Mouse (Mus musculus): ENCODE measurements at regions not wholly inside any gene's neighbourhood (a gene's known extent, or its start where the extent isn't known, plus 50 kb on each side); places are given as distances from the start of the nearest gene placed in this dataset.
A peak's percentile ranks its signal among the peaks of the same experiment; 100 is the strongest.

- TF ChIP-seq CTCF (IDR thresholded peaks at IDR 0.05; ENCODE audit: control insufficient read depth, insufficient read depth, low read length) (no peak), POLR2A (IDR thresholded peaks at IDR 0.05; ENCODE audit: borderline replicate concordance, control insufficient read depth, low read depth, low read length) (no peak)
- Histone ChIP-seq H3K4me1 (ENCODE audit: control insufficient read depth, insufficient read depth, low read length) (no peaks in the 10 kb centered on the region), H3K4me3 (replicated peaks; ENCODE audit: control insufficient read depth, low read depth, low read length) (no peak overlapping the region), H3K27ac (ENCODE audit: control insufficient read depth, insufficient read depth, low read depth, low read length, poor library complexity) (no peak overlapping the region)
- WGBS = 74% methylated on average over 15 of the region's 15 CpGs
These were observed 99.3 kb upstream of the Gm34302 start for GRCm38 (mm10) chr3:63582717-63583696.

DNA sequence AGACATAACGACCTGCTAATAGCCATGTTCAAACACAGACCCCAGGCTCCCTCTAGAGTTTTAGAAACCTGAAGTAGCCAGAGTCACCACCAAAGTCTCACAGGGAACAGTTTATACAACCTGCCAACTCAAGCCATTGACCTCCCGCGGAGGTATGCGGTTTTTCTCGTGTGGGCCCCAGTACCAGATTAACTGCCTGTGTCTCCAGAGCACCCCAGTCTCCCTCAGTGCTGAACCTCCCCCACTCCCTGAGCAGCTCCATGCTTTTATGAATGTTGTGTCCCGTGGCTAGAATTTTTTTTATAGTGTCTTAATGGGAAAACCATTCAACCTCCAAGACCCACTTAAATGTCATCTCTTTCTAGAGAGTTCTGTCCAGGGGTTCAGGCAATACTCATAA, 98.5 kb upstream of the Gm34302 start:
- H3K4me1 ChIP-seq (ENCODE audit: control insufficient read depth, insufficient read depth, low read length) = no peaks in the 10 kb centered on the region
- H3K27ac ChIP-seq (ENCODE audit: control insufficient read depth, insufficient read depth, low read depth, low read length, poor library complexity) = no peak overlapping the region
- TF ChIP-seq POLR2A (IDR thresholded peaks at IDR 0.05; ENCODE audit: borderline replicate concordance, control insufficient read depth, low read depth, low read length) (no peak), CTCF (IDR thresholded peaks at IDR 0.05; ENCODE audit: control insufficient read depth, insufficient read depth, low read length) (no peak)
- no peak overlapping the region for H3K4me3 ChIP-seq (replicated peaks; ENCODE audit: control insufficient read depth, low read depth, low read length)
- 59% methylated on average over 6 of the region's 6 CpGs for WGBS

DNA sequence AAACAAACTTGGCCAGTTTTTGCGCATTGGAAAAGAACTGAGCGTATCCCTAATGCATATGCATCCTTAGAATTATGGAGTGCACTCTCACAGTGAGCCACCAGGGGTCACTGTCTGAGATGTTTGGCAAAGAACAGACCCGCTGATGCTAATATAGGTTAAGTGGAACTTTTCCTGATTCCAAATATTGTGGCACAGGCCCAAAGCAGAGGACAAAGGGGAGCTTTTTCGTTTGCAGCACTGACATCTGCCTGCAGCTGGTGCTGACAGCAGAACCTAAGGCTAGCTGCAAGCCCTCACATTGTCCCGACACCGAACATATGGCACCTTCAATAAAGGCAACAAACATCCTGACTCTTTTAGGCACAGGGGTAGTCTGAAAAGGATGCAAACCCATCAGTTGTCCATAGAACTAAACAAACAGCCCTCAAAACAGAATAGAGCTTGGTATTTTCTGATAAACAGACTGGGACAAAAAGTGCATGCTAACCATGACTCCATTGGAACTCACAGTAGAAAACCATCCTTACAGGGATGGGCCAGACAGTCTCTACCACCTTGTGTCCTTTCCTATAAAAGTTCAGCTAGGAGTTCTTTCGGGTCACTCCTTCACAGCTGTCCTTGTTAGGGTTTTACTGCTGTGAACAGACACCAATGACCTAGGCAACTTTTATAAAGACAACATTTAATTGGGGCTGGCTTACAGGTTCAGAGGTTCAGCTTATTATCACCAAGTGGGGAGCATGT, 87.1 kb upstream of the Gm34302 start:
- Histone ChIP-seq H3K27ac (ENCODE audit: control insufficient read depth, insufficient read depth, low read depth, low read length, poor library complexity) (no peak overlapping the region), H3K4me3 (replicated peaks; ENCODE audit: control insufficient read depth, low read depth, low read length) (no peak overlapping the region), H3K4me1 (ENCODE audit: control insufficient read depth, insufficient read depth, low read length) (no peaks in the 10 kb centered on the region)
- 42% methylated on average over 7 of the region's 7 CpGs for WGBS
- TF ChIP-seq CTCF (IDR thresholded peaks at IDR 0.05; ENCODE audit: control insufficient read depth, insufficient read depth, low read length) = peak; percentile 22; the same call in 1 of the 2 replicates
- TF ChIP-seq POLR2A (IDR thresholded peaks at IDR 0.05; ENCODE audit: borderline replicate concordance, control insufficient read depth, low read depth, low read length) = no peak

DNA sequence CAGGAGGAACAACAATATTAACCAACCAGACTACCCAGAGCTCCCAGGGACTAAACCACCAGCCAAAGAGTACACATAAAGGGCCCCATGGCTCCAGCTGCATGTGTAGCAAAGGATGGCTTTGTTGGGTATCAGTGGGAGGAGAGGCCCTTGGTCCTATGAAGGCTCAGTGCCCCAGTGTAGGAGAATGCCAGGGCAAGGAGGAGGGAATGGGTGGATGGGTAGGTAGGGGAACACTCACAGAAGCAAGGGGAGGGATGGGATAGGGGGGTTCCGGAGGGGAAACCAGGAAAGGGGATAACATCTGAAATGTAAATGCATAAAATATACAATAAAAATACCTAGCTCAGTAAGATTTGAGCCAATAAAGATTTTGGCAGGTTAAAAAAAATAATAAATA, 86.4 kb upstream of the Gm34302 start:
- no peak for TF ChIP-seq CTCF (IDR thresholded peaks at IDR 0.05; ENCODE audit: control insufficient read depth, insufficient read depth, low read length)
- no peak for TF ChIP-seq POLR2A (IDR thresholded peaks at IDR 0.05; ENCODE audit: borderline replicate concordance, control insufficient read depth, low read depth, low read length)
- WGBS = 95% methylated on average over 1 of the region's 1 CpGs
- no peaks in the 10 kb centered on the region for H3K4me1 ChIP-seq (ENCODE audit: control insufficient read depth, insufficient read depth, low read length)
- H3K4me3 ChIP-seq (replicated peaks; ENCODE audit: control insufficient read depth, low read depth, low read length) = no peak overlapping the region
- H3K27ac ChIP-seq (ENCODE audit: control insufficient read depth, insufficient read depth, low read depth, low read length, poor library complexity) = no peak overlapping the region

GRCm38 (mm10) chr3:63569004-63569596, 85.4 kb upstream of the Gm34302 start:
- no peaks in the 10 kb centered on the region for H3K4me1 ChIP-seq (ENCODE audit: control insufficient read depth, insufficient read depth, low read length)
- no peak overlapping the region for H3K4me3 ChIP-seq (replicated peaks; ENCODE audit: control insufficient read depth, low read depth, low read length)
- H3K27ac ChIP-seq (ENCODE audit: control insufficient read depth, insufficient read depth, low read depth, low read length, poor library complexity) = no peak overlapping the region
- WGBS = 72% methylated on average over 7 of the region's 7 CpGs
- no peak for TF ChIP-seq CTCF (IDR thresholded peaks at IDR 0.05; ENCODE audit: control insufficient read depth, insufficient read depth, low read length)
- TF ChIP-seq POLR2A (IDR thresholded peaks at IDR 0.05; ENCODE audit: borderline replicate concordance, control insufficient read depth, low read depth, low read length) = no peak

DNA sequence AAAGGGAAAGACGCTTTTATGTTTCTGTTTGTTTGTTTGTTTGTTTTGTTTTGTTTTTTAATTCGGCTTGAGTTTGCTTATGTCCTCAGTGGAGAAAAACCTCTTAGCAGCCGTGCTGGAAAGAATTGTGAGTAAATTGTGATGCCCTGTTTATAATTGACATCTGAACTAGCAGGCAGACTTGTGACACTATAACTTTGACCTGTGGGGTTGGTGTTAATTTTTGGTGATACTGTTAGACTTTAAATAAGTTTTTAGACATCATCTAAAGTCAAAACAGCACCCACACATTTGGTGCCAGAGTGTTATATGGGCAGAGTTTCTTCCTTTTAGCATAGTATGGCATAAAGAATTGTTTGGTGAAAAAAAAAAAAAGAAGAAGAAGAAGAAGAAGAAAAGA, 84.0 kb upstream of the Gm34302 start:
- TF ChIP-seq CTCF (IDR thresholded peaks at IDR 0.05; ENCODE audit: control insufficient read depth, insufficient read depth, low read length) = no peak
- TF ChIP-seq POLR2A (IDR thresholded peaks at IDR 0.05; ENCODE audit: borderline replicate concordance, control insufficient read depth, low read depth, low read length) = no peak
- H3K4me1 ChIP-seq (ENCODE audit: control insufficient read depth, insufficient read depth, low read length) = no peaks in the 10 kb centered on the region
- no peak overlapping the region for H3K27ac ChIP-seq (ENCODE audit: control insufficient read depth, insufficient read depth, low read depth, low read length, poor library complexity)
- 66% methylated on average over 3 of the region's 3 CpGs for WGBS
- H3K4me3 ChIP-seq (replicated peaks; ENCODE audit: control insufficient read depth, low read depth, low read length) = no peak overlapping the region

DNA sequence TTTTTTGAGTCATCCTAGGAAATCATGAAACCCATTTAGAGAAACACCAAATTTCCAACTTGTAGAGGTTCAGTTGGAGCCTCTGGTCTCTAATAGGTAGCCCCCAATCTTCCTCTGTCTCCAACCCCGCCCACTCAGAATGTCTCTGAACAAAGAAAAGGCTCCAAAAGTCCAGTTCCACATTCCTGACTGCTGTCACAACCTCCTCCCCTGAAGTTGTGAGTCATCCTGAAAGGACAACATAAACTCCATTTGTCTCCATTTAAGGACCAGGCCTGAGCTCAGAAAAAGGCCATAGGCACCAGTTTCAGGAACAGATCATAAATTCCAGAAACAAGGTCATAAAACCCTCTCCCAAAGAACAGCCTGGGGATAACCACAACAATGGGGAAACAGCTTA, 79.4 kb upstream of the Gm34302 start:
- TF ChIP-seq POLR2A (IDR thresholded peaks at IDR 0.05; ENCODE audit: borderline replicate concordance, control insufficient read depth, low read depth, low read length) = no peak
- no peak overlapping the region for H3K27ac ChIP-seq (ENCODE audit: control insufficient read depth, insufficient read depth, low read depth, low read length, poor library complexity)
- no peak overlapping the region for H3K4me3 ChIP-seq (replicated peaks; ENCODE audit: control insufficient read depth, low read depth, low read length)
- no peaks in the 10 kb centered on the region for H3K4me1 ChIP-seq (ENCODE audit: control insufficient read depth, insufficient read depth, low read length)
- 47% methylated on average over 1 of the region's 1 CpGs for WGBS

DNA sequence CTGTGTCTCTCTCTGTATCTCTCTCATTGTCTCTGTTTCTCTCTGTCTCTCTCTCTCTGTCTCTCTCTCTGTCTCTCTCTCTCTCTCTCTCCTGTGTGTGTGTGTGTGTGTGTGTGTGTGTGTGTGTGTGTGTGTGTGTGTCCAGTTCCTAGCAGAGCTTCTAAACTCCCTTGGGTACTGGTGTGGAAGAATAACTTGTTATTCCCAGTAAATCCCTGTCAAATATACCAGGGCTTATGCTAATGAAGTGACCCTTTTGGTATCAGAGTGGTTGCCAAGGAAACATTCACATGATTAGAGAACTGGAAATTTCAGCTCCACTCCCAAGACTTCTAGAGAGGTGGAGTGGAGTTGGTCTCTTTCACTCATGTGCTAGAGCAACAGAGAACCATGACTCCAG, 78.9 kb upstream of the Gm34302 start:
- H3K4me3 ChIP-seq (replicated peaks; ENCODE audit: control insufficient read depth, low read depth, low read length) = no peak overlapping the region
- no peak overlapping the region for H3K27ac ChIP-seq (ENCODE audit: control insufficient read depth, insufficient read depth, low read depth, low read length, poor library complexity)
- TF ChIP-seq POLR2A (IDR thresholded peaks at IDR 0.05; ENCODE audit: borderline replicate concordance, control insufficient read depth, low read depth, low read length) (no peak), CTCF (IDR thresholded peaks at IDR 0.05; ENCODE audit: control insufficient read depth, insufficient read depth, low read length) (no peak)
- no peaks in the 10 kb centered on the region for H3K4me1 ChIP-seq (ENCODE audit: control insufficient read depth, insufficient read depth, low read length)

Measured in bone marrow, adult 2 months (tissue).